Mouse (Mus musculus) CH12.LX (cell line): ENCODE data around the gene Ninj1. TPM values are rescaled to one million over a fixed set of nuclear protein-coding genes. Genes with fewer than 3 reads are reported as not detected.

Source experiments
- DNase-seq: peaks from one replicate; pipeline ENCODE4 v3.0.0-alpha.2; 2013; ENCODE audit errors: extremely low read depth
- H3K27ac ChIP-seq: 2 replicates; pipeline ENCODE4 v1.5.1; 2012; ENCODE audit warnings: low read depth, mild to moderate bottlenecking, control low read depth, moderate library complexity; ENCODE audit not compliant: insufficient read depth
- H3K27me3 ChIP-seq: replicated peaks from 2 replicates; pipeline ENCODE3; 2012; ENCODE audit warnings: inconsistent platforms
- H3K36me3 ChIP-seq, 2 experiments: replicated peaks in 1 of 2; 2 replicates each; pipeline versions ENCODE3 to v1.6.1; 2012; ENCODE audit warnings: inconsistent platforms in 1 of 2, low read length in 1 of 2, mild to moderate bottlenecking in 1 of 2, mixed read lengths in 1 of 2, moderate library complexity in 1 of 2; ENCODE audit not compliant: control insufficient read depth in 1 of 2, insufficient read depth in 1 of 2
- H3K4me1 ChIP-seq, 2 experiments: 2 replicates each; pipeline ENCODE4 v1.6.1; 2012; ENCODE audit warnings: inconsistent platforms in 1 of 2, moderate library complexity in 1 of 2; ENCODE audit not compliant: insufficient read depth in 2 of 2, control insufficient read depth in 1 of 2
- H3K4me2 ChIP-seq: 2 replicates; pipeline ENCODE4 v1.6.1; 2012; ENCODE audit warnings: low read depth, mild to moderate bottlenecking, control low read depth; ENCODE audit not compliant: poor library complexity, insufficient read depth, severe bottlenecking
- H3K4me3 ChIP-seq, 3 experiments: fragments of 150-350 bp in 1 of 3; sonication (generic) in 1 of 3; replicated peaks in 1 of 3; 2 replicates each; pipeline versions ENCODE3 to v1.5.1; 2011 to 2012; ENCODE audit warnings: low read depth in 2 of 3, low read length in 2 of 3, mild to moderate bottlenecking in 2 of 3, moderate library complexity in 2 of 3, control low read depth in 1 of 3, improper control_type of control experiment in 1 of 3, inconsistent platforms in 1 of 3, mixed read lengths in 1 of 3; ENCODE audit not compliant: poor library complexity in 1 of 3
- H3K79me2 ChIP-seq: replicated peaks from 2 replicates; pipeline ENCODE4 v1.6.1; 2012; ENCODE audit warnings: mild to moderate bottlenecking, moderate library complexity; ENCODE audit not compliant: control insufficient read depth, poor library complexity, insufficient read depth, severe bottlenecking; ENCODE audit errors: extremely low read depth
- H3K9ac ChIP-seq: 2 replicates; pipeline ENCODE4 v1.6.1; 2012; ENCODE audit warnings: low read depth, mild to moderate bottlenecking, control low read depth, moderate library complexity; ENCODE audit not compliant: insufficient read depth
- H3K9me3 ChIP-seq: replicated peaks from 2 replicates; pipeline ENCODE3; 2012; ENCODE audit warnings: low read length, inconsistent platforms, mixed read lengths
- BHLHE40 ChIP-seq: IDR thresholded peaks from 2 replicates; pipeline ENCODE4 v1.6.1; 2011; ENCODE audit warnings: mild to moderate bottlenecking, low read depth, low read length, improper control_type of control experiment
- CHD1 ChIP-seq: IDR thresholded peaks from 2 replicates; pipeline ENCODE4 v1.6.1; 2012; ENCODE audit warnings: low read depth, low read length, improper control_type of control experiment, inconsistent platforms
- CHD2 ChIP-seq: IDR thresholded peaks from 2 replicates; pipeline ENCODE4 v1.6.1; 2011; ENCODE audit warnings: low read length, improper control_type of control experiment
- CTCF ChIP-seq, 2 experiments: IDR thresholded peaks in 1 of 2; conservative IDR thresholded peaks in 1 of 2; 2 replicates each; pipeline ENCODE4 v1.5.1; 2011 to 2012; ENCODE audit warnings: low read depth in 2 of 2, low read length in 2 of 2, improper control_type of control experiment in 1 of 2, inconsistent platforms in 1 of 2, mild to moderate bottlenecking in 1 of 2, moderate library complexity in 1 of 2
- E2F4 ChIP-seq: IDR thresholded peaks from 2 replicates; pipeline ENCODE4 v1.6.1; 2011; ENCODE audit warnings: low read depth, low read length, improper control_type of control experiment; ENCODE audit not compliant: insufficient replicate concordance
- EP300 ChIP-seq: IDR thresholded peaks from 2 replicates; pipeline ENCODE4 v1.6.1; 2011; ENCODE audit warnings: low read length, improper control_type of control experiment
- GABPA ChIP-seq: IDR thresholded peaks from 2 replicates; pipeline ENCODE4 v1.6.1; 2012; ENCODE audit warnings: low read depth, low read length, improper control_type of control experiment, inconsistent platforms; ENCODE audit not compliant: insufficient replicate concordance
- HCFC1 ChIP-seq: IDR thresholded peaks from 2 replicates; pipeline ENCODE4 v1.6.1; 2012; ENCODE audit warnings: low read depth, mild to moderate bottlenecking, inconsistent platforms, low read length, improper control_type of control experiment
- IRF4 ChIP-seq: IDR thresholded peaks from 2 replicates; pipeline ENCODE4 v1.6.1; 2014; ENCODE audit warnings: low read depth, mild to moderate bottlenecking, inconsistent platforms, low read length, improper control_type of control experiment
- JUN ChIP-seq: IDR thresholded peaks from 2 replicates; pipeline ENCODE4 v1.6.1; 2011; ENCODE audit warnings: low read depth, mild to moderate bottlenecking, low read length, improper control_type of control experiment, moderate library complexity; ENCODE audit not compliant: insufficient read depth
- JUND ChIP-seq: conservative IDR thresholded peaks from 2 replicates; pipeline ENCODE4 v1.6.1; 2011; ENCODE audit warnings: low read depth, low read length, improper control_type of control experiment
- MAFK ChIP-seq: IDR thresholded peaks from 2 replicates; pipeline ENCODE4 v1.6.1; 2011; ENCODE audit warnings: low read length, improper control_type of control experiment; ENCODE audit not compliant: insufficient replicate concordance
- MAX ChIP-seq: IDR thresholded peaks from 2 replicates; pipeline ENCODE4 v1.6.1; 2011; ENCODE audit warnings: low read length, improper control_type of control experiment
- MAZ ChIP-seq: IDR thresholded peaks from 2 replicates; pipeline ENCODE4 v1.6.1; 2012; ENCODE audit warnings: low read depth, mild to moderate bottlenecking, inconsistent platforms, low read length, improper control_type of control experiment, moderate library complexity
- MEF2A ChIP-seq: IDR thresholded peaks from 2 replicates; pipeline ENCODE4 v1.6.1; 2014; ENCODE audit warnings: low read depth, mild to moderate bottlenecking, inconsistent platforms, low read length, improper control_type of control experiment, borderline replicate concordance
- MXI1 ChIP-seq: IDR thresholded peaks from 2 replicates; pipeline ENCODE4 v1.6.1; 2011; ENCODE audit warnings: mild to moderate bottlenecking, low read depth, low read length, improper control_type of control experiment
- MYC ChIP-seq: IDR thresholded peaks from 2 replicates; pipeline ENCODE4 v1.6.1; 2011; ENCODE audit warnings: low read depth, mild to moderate bottlenecking, improper control_type of control experiment, low read length
- NELFE ChIP-seq: IDR thresholded peaks from 2 replicates; pipeline ENCODE4 v1.6.1; 2011; ENCODE audit warnings: low read depth, low read length, improper control_type of control experiment
- NRF1 ChIP-seq: IDR thresholded peaks from 2 replicates; pipeline ENCODE4 v1.6.1; 2014; ENCODE audit warnings: low read depth, mild to moderate bottlenecking, inconsistent platforms, low read length, improper control_type of control experiment, moderate library complexity
- POLR2A ChIP-seq: IDR thresholded peaks from 2 replicates; pipeline ENCODE4 v1.6.1; 2011; ENCODE audit warnings: low read depth, mild to moderate bottlenecking, improper control_type of control experiment, low read length
- POLR2AphosphoS2 ChIP-seq: IDR thresholded peaks from 2 replicates; pipeline ENCODE4 v1.6.1; 2011; ENCODE audit warnings: low read depth, low read length, improper control_type of control experiment
- RAD21 ChIP-seq: IDR thresholded peaks from 2 replicates; pipeline ENCODE4 v1.6.1; 2011; ENCODE audit warnings: low read depth, mild to moderate bottlenecking, low read length, improper control_type of control experiment, moderate library complexity
- RCOR1 ChIP-seq: conservative IDR thresholded peaks from 2 replicates; pipeline ENCODE4 v1.6.1; 2012; ENCODE audit warnings: low read depth, mild to moderate bottlenecking, inconsistent platforms, low read length, improper control_type of control experiment
- SIN3A ChIP-seq: IDR thresholded peaks from 2 replicates; pipeline ENCODE4 v1.6.1; 2012; ENCODE audit warnings: low read length, improper control_type of control experiment, inconsistent platforms
- SMC3 ChIP-seq: IDR thresholded peaks from 2 replicates; pipeline ENCODE4 v1.6.1; 2011; ENCODE audit warnings: low read depth, low read length, improper control_type of control experiment
- TCF12 ChIP-seq: IDR thresholded peaks from 2 replicates; pipeline ENCODE4 v1.6.1; 2014; ENCODE audit warnings: low read depth, mild to moderate bottlenecking, inconsistent platforms, low read length, improper control_type of control experiment
- USF1 ChIP-seq: IDR thresholded peaks from 2 replicates; pipeline ENCODE4 v1.6.1; 2014; ENCODE audit warnings: low read depth, mild to moderate bottlenecking, inconsistent platforms, low read length, improper control_type of control experiment
- USF2 ChIP-seq: conservative IDR thresholded peaks from 2 replicates; pipeline ENCODE4 v1.6.1; 2011; ENCODE audit warnings: low read depth, low read length, improper control_type of control experiment
- ZC3H11A ChIP-seq: IDR thresholded peaks from 2 replicates; pipeline ENCODE4 v1.6.1; 2012; ENCODE audit warnings: low read depth, mild to moderate bottlenecking, inconsistent platforms, low read length, improper control_type of control experiment
- ZKSCAN1 ChIP-seq: IDR thresholded peaks from 2 replicates; pipeline ENCODE4 v1.6.1; 2012; ENCODE audit warnings: low read depth, inconsistent platforms, low read length, improper control_type of control experiment, borderline replicate concordance
- ZMIZ1 ChIP-seq: IDR thresholded peaks from 2 replicates; pipeline ENCODE4 v1.6.1; 2012; ENCODE audit warnings: low read depth, mild to moderate bottlenecking, inconsistent platforms, low read length, improper control_type of control experiment
- dilution Hi-C: fragments of 300-500 bp; cut with MboI; formaldehyde crosslinking; loops from 2 replicates; pipeline ENCODE4 v1.14.3; 2020; ENCODE audit warnings: low sequenced_read_pairs; ENCODE audit not compliant: extremely low pct_unique_long_range_greater_than_20kb, extremely low pct_ligation_motif_present
- in situ Hi-C: fragments of 300-500 bp; cut with MboI; formaldehyde crosslinking; loops from 3 replicates; pipeline ENCODE4 v1.14.3; 2019; ENCODE audit warnings: low sequenced_read_pairs, low pct_ligation_motif_present, low pct_unique_long_range_greater_than_20kb, mixed read lengths
- polyA plus RNA-seq: library from polyadenylated mRNA; unstranded; fragments of >175 nt; gene quantifications from 2 replicates; pipeline ENCODE4 v1.2.1, GENCODE M21; 2012; ENCODE audit warnings: low read depth; ENCODE audit not compliant: insufficient read length
- total RNA-seq, 2 experiments: library from RNA; depleted of rRNA; stranded (reverse); fragments of 300-350 nt in 1 of 2; fragments of >200 nt in 1 of 2; gene quantifications; 2 replicates each; pipeline ENCODE4 v1.2.3; 2012 to 2014

Ninj1 gene
- total and polyA plus RNA-seq, 3 experiments = 12.7 to 25.2 (median 21.2) TPM

DNA sequence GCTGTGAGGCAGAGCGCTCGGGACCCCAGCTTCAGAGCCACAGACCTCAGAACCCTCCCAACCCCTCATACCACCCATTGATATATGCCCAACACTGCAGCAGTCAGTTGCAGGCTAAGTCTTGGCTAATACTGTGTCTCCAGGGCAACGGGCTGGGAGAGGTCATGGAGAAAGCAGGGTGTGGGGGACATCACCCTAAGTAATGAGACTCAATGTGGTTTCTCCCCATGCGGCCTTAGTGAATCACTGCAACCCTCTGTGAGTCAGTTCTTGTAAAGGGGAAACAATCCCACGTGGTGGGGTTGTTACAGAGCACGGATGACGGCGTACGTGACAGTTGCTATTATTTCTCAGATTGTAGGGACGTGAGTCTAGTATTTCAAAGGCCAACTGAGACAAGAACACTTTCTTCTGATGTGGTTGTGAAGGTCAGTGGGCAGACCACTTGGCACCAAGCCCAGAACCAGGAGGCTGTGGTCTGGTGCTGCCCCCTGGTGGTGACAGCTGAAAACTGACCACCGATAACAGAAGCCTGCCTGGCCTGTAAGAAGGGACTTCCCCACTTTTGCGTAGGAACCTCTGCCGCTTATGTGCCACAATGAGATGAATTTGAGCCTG, 18.2 kb downstream of the Ninj1 start:
- Histone ChIP-seq H3K4me1 (peaks cover 4 to 16% of the 10 kb centered on the region in 2 experiments), H3K9ac (no peak overlapping the region), H3K4me3 (no peak overlapping the region), H3K4me2 (no peak overlapping the region), H3K27ac (no peak overlapping the region), H3K27me3 (no peaks in the 10 kb centered on the region), H3K9me3 (no peaks in the 10 kb centered on the region), H3K36me3 (peaks cover 0 to 12% of the 10 kb centered on the region in 2 experiments), H3K79me2 (no peaks in the 10 kb centered on the region)
- peak; percentile 87 for DNase-seq
- TF ChIP-seq IRF4 = peak; percentile 49
- peak; percentile 41; the same call in 1 of the 2 replicates for TF ChIP-seq SIN3A
- TF ChIP-seq HCFC1 = no peak
- TF ChIP-seq MYC = peak; percentile 80; the same call in 1 of the 2 replicates
- peak; percentile 38; the same call in 1 of the 2 replicates for TF ChIP-seq ZC3H11A
- no peak for TF ChIP-seq CHD1
- TF ChIP-seq E2F4 = no peak
- TF ChIP-seq ZKSCAN1 = no peak
- TF ChIP-seq POLR2AphosphoS2 = no peak
- TF ChIP-seq POLR2A = no peak
- TF ChIP-seq JUND = peak; percentile 46
- no peak for TF ChIP-seq GABPA
- peak; percentile 90 for TF ChIP-seq RAD21
- TF ChIP-seq ZMIZ1 = no peak
- no peak for TF ChIP-seq NRF1
- TF ChIP-seq CHD2 = no peak; the same call in 1 of the 2 replicates
- peak; percentile 71 for TF ChIP-seq MXI1
- no peak for TF ChIP-seq USF2
- TF ChIP-seq NELFE = peak; percentile 66
- TF ChIP-seq JUN = no peak
- 0 out of 2 replicates have a peak, but pooled peaks have one; percentile 45 for TF ChIP-seq TCF12
- peak; percentile 82 for TF ChIP-seq SMC3
- TF ChIP-seq CTCF (conservative IDR thresholded peaks at IDR 0.05 in 1 of 2, IDR thresholded peaks at IDR 0.05 in 1 of 2; ENCODE audit: low read depth in 2 of 2, low read length in 2 of 2) = peak; percentile 80 to 94
- TF ChIP-seq MEF2A = peak; percentile 55; the same call in 1 of the 2 replicates
- TF ChIP-seq MAFK = no peak
- peak; percentile 41; the same call in 1 of the 2 replicates for TF ChIP-seq BHLHE40
- no peak; the same call in 1 of the 2 replicates for TF ChIP-seq EP300
- no peak for TF ChIP-seq USF1
- peak; percentile 73; the same call in 1 of the 2 replicates for TF ChIP-seq MAX
- TF ChIP-seq MAZ = no peak
- TF ChIP-seq RCOR1 = no peak
- dilution Hi-C loops (no loop called here), in situ Hi-C loops (no loop called here)
